Mouse (Mus musculus): ENCODE data around the gene Zswim9. TPM values are rescaled to one million over a fixed set of nuclear protein-coding genes. Genes with fewer than 3 reads are reported as not detected.
"Not testable (repeated sequence)": the region's sequence is repeated elsewhere in the genome, so short reads cannot be mapped to it uniquely, and the experiment has no call there.

Zswim9 gene
- polyA plus RNA-seq, 1 experiment from 2014 or later: 3.3 TPM

DNA sequence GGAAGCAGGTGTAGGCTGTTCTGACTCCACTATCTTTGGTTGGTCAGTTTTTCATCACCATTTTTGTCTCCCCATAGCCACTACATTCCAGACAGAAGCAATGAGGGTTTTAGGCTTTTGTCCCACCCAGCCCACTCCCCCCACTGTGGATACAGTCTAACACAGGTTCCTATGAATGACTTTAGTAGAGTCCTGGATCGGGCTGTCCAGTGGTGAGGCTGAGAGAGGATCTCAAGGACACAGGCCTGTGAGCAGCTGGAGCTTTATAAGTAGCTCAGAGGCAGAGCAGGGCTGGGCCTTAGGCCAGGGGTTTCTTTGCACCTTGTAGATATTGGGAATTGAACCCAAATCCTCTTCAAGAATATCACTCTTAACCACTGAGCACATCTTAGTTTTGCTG lies 23.1 kb upstream of the Zswim9 start:
- Histone ChIP-seq H3K4me3 (ENCODE audit: low read depth, low read length) (no peak overlapping the region), H3K9me3 (replicated peaks; ENCODE audit: control insufficient read depth, low read length) (no peaks in the 10 kb centered on the region), H3K4me1 (ENCODE audit: control insufficient read depth, low read depth, low read length) (no peaks in the 10 kb centered on the region), H3K27ac (ENCODE audit: low read length) (no peak overlapping the region), H3K9ac (ENCODE audit: low read depth, low read length) (no peak overlapping the region), H3K4me2 (ENCODE audit: low read depth, low read length) (no peak overlapping the region), H3K36me3 (ENCODE audit: control insufficient read depth, insufficient read depth) (peaks cover 76% of the 10 kb centered on the region), H3K27me3 (ENCODE audit: control insufficient read depth, insufficient read depth, low read depth, low read length) (no peaks in the 10 kb centered on the region)
- 83% methylated on average over 1 of the region's 1 CpGs for WGBS (ENCODE audit: insufficient replicate concordance)
- no peak for ATAC-seq (ENCODE audit: low read depth)

- Histone ChIP-seq H3K4me3 (ENCODE audit: low read depth, low read length) (no peak overlapping the region), H3K9me3 (replicated peaks; ENCODE audit: control insufficient read depth, low read length) (no peaks in the 10 kb centered on the region), H3K36me3 (ENCODE audit: control insufficient read depth, insufficient read depth) (peaks cover 86% of the 10 kb centered on the region), H3K9ac (ENCODE audit: low read depth, low read length) (no peak overlapping the region), H3K4me1 (ENCODE audit: control insufficient read depth, low read depth, low read length) (no peaks in the 10 kb centered on the region), H3K4me2 (ENCODE audit: low read depth, low read length) (no peak overlapping the region), H3K27ac (ENCODE audit: low read length) (no peak overlapping the region), H3K27me3 (ENCODE audit: control insufficient read depth, insufficient read depth, low read depth, low read length) (no peaks in the 10 kb centered on the region)
- 81% methylated on average over 5 of the region's 5 CpGs for WGBS (ENCODE audit: insufficient replicate concordance)
- no peak for ATAC-seq (ENCODE audit: low read depth)
These were observed 20.3 kb upstream of the Zswim9 start for GRCm38 (mm10) chr7:13298821-13299220.

DNA sequence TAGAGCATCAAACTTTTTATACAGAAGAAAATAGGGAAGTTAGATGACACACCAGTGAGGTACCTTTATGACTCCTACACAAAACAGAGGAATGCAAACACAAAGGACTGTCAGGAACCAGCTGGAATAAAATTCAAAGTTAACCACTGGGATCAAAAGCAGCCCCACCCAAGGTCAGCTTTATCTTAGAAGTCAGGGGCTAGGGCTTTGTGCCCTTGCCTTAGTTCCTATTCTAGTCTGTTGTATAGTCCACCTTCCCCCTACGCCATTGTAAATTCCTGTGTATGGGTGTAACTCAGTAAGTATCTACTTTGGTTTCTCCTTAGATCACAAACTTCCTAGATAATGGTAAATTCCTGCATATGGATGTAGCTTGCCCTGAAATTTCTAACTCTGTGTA lies 19.1 kb upstream of the Zswim9 start:
- Histone ChIP-seq H3K27ac (ENCODE audit: low read length) (no peak overlapping the region), H3K27me3 (ENCODE audit: control insufficient read depth, insufficient read depth, low read depth, low read length) (no peaks in the 10 kb centered on the region), H3K9ac (ENCODE audit: low read depth, low read length) (no peak overlapping the region), H3K4me2 (ENCODE audit: low read depth, low read length) (no peak overlapping the region), H3K9me3 (replicated peaks; ENCODE audit: control insufficient read depth, low read length) (no peaks in the 10 kb centered on the region), H3K36me3 (ENCODE audit: control insufficient read depth, insufficient read depth) (peaks cover 86% of the 10 kb centered on the region), H3K4me3 (ENCODE audit: low read depth, low read length) (no peak overlapping the region), H3K4me1 (ENCODE audit: control insufficient read depth, low read depth, low read length) (no peaks in the 10 kb centered on the region)
- ATAC-seq (ENCODE audit: low read depth): no peak
- WGBS (ENCODE audit: insufficient replicate concordance): 79% methylated on average over 1 of the region's 1 CpGs

DNA sequence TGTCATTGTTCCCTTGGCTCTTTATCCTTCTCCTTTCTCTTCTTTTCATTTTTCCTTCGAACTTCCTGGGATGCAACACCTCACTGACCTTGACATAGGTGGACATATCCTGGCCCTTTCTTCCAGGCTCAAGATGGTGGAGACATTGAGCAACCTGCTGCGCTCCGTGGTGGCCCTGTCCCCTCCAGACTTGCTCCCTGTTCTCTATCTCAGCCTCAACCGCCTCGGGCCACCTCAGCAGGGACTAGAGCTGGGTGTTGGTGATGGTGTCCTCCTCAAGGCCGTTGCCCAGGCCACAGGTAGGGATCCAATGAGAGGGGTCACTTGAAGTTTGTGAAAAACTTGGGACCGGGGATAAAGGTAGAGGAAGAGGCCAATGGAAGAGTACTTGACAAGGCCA lies 16.7 kb upstream of the Zswim9 start:
- 85% methylated on average over 7 of the region's 7 CpGs for WGBS (ENCODE audit: insufficient replicate concordance)

DNA sequence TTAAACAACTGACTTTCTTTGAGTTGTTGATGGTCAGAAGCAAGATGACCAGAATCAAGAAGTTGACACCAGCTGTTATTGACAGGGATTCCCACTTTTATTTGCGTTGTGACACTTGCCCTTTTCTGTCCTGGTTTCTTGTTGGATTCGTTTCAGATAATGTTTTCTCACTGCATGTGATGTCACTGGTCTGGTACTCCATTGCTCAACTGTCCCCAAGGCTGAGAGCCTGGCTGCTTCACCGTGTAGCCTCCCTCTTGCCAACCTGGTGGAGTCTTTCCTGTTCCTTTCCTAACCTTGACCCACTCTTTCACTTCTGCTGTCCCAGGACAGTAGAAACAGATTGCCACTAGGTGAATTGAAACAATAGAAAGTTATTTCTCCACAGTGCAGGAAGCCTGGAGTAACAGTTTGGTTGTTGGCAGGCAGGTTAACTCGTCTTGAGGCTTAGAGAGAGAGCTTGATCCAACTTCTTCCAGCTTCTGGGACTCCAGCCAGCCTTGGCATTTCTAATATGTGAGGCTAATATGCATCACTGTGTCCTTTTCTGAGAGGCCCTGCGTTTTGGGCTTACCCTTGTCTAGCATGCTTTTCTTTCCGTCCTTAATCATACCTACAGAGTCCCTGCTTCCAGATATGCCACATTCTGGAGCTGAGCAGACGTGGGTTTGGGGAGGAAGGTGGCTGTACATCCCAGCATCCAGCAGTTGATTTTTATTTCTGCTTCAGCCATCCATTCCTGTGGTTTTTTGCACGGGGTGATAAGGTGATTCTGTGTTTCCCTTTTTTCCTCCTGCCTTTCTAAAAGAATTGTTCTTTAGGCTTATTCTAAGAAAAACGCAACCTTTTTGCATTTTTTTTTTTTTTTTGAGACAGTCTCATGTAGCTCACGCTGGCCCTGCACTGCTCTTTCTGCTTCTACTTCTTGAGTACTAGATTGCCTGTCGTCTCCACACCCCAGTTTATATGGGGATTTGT lies 15.6 kb upstream of the Zswim9 start:
- H3K4me3 ChIP-seq (ENCODE audit: low read depth, low read length): no peak overlapping the region
- WGBS (ENCODE audit: insufficient replicate concordance): 69% methylated on average over 11 of the region's 11 CpGs
- H3K36me3 ChIP-seq (ENCODE audit: control insufficient read depth, insufficient read depth): peaks cover 88% of the 10 kb centered on the region
- ATAC-seq (ENCODE audit: low read depth): no peak
- H3K4me2 ChIP-seq (ENCODE audit: low read depth, low read length): no peak overlapping the region
- H3K27ac ChIP-seq (ENCODE audit: low read length): no peak overlapping the region
- no peaks in the 10 kb centered on the region for H3K9me3 ChIP-seq (replicated peaks; ENCODE audit: control insufficient read depth, low read length)
- no peaks in the 10 kb centered on the region for H3K27me3 ChIP-seq (ENCODE audit: control insufficient read depth, insufficient read depth, low read depth, low read length)
- no peak overlapping the region for H3K9ac ChIP-seq (ENCODE audit: low read depth, low read length)
- H3K4me1 ChIP-seq (ENCODE audit: control insufficient read depth, low read depth, low read length): no peaks in the 10 kb centered on the region; the same call in 1 of the 2 replicates

More for the DNA sequence above, 16.7 kb upstream of the Zswim9 start:
- no peak for ATAC-seq (ENCODE audit: low read depth)
- Histone ChIP-seq H3K9me3 (replicated peaks; ENCODE audit: control insufficient read depth, low read length) (no peaks in the 10 kb centered on the region), H3K4me1 (ENCODE audit: control insufficient read depth, low read depth, low read length) (no peaks in the 10 kb centered on the region), H3K27ac (ENCODE audit: low read length) (no peak overlapping the region), H3K27me3 (ENCODE audit: control insufficient read depth, insufficient read depth, low read depth, low read length) (no peaks in the 10 kb centered on the region), H3K9ac (ENCODE audit: low read depth, low read length) (no peak overlapping the region), H3K36me3 (ENCODE audit: control insufficient read depth, insufficient read depth) (peaks cover 92% of the 10 kb centered on the region), H3K4me3 (ENCODE audit: low read depth, low read length) (no peak overlapping the region), H3K4me2 (ENCODE audit: low read depth, low read length) (no peak overlapping the region)

DNA sequence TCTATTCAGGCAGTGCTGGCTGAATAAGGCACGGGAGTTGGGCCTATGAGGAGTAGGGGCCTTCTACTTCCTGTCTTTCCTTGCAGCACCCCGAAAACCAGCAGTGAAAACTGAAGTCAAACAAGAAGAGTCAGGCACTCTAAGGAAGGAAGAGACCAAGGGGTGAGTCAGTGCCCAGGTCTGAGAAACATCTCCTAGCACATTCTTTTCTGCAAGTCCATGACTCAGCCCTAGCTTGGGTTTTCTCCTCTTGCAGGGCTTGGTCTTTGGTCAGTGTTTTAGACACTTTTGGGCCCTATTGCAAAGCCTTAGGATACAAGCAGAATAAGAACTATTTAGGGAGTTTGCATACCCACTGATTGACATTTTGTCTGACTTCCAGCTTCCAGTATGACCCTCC lies 12.8 kb upstream of the Zswim9 start:
- WGBS (ENCODE audit: insufficient replicate concordance): 75% methylated on average over 2 of the region's 2 CpGs
- no peak for ATAC-seq (ENCODE audit: low read depth)
- no peak overlapping the region for H3K9ac ChIP-seq (ENCODE audit: low read depth, low read length)
- H3K4me1 ChIP-seq (ENCODE audit: control insufficient read depth, low read depth, low read length): no peaks in the 10 kb centered on the region; the same call in 1 of the 2 replicates
- no peak overlapping the region for H3K27ac ChIP-seq (ENCODE audit: low read length)
- H3K36me3 ChIP-seq (ENCODE audit: control insufficient read depth, insufficient read depth): peaks cover 89% of the 10 kb centered on the region
- H3K27me3 ChIP-seq (ENCODE audit: control insufficient read depth, insufficient read depth, low read depth, low read length): no peaks in the 10 kb centered on the region
- H3K4me3 ChIP-seq (ENCODE audit: low read depth, low read length): no peak overlapping the region
- no peak overlapping the region for H3K4me2 ChIP-seq (ENCODE audit: low read depth, low read length)
- H3K9me3 ChIP-seq (replicated peaks; ENCODE audit: control insufficient read depth, low read length): no peaks in the 10 kb centered on the region

DNA sequence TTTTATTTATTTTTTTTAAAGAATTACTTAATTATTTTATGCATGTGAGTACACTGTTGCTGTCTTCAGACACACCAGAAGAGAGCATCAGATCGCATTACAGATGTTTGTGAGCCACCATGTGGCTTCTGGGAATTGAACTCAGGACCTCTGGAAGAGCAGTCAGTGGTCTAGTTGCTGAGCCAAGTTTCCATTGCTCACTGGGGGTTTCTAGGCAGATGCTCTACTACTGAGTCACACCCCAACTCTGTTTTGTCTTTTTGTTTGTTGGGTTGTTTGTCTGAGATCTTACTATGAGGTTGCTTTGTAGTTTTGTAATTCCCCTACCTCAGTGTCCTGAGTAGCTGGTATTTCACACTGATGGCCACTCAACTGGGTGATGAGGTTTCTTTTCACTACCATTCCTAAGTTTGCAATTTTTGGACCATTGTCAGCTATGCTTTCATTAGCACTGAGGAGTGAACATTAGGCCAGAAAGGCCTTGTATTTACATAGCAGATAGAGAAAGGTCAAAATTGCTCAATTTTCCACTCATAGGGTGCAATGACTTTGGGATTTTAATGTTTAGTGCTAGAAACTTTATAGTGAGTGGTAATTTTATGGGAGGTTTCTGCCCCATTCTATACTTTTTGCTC lies 11.6 kb upstream of the Zswim9 start:
- Histone ChIP-seq H3K27me3 (ENCODE audit: control insufficient read depth, insufficient read depth, low read depth, low read length) (no peaks in the 10 kb centered on the region), H3K9me3 (replicated peaks; ENCODE audit: control insufficient read depth, low read length) (no peaks in the 10 kb centered on the region), H3K4me2 (ENCODE audit: low read depth, low read length) (no peak overlapping the region), H3K27ac (ENCODE audit: low read length) (no peak overlapping the region), H3K9ac (ENCODE audit: low read depth, low read length) (no peak overlapping the region), H3K4me1 (ENCODE audit: control insufficient read depth, low read depth, low read length) (no peaks in the 10 kb centered on the region; the same call in 1 of the 2 replicates), H3K4me3 (ENCODE audit: low read depth, low read length) (no peak overlapping the region), H3K36me3 (ENCODE audit: control insufficient read depth, insufficient read depth) (peaks cover 88% of the 10 kb centered on the region)
- WGBS (ENCODE audit: insufficient replicate concordance): 84% methylated on average over 1 of the region's 1 CpGs
- 0 out of 2 replicates have a peak, but pooled peaks have one; percentile 33 for ATAC-seq (ENCODE audit: low read depth)

- H3K27ac ChIP-seq (ENCODE audit: low read length): no peak overlapping the region
- ATAC-seq (ENCODE audit: low read depth): peak; percentile 49; the same call in 1 of the 2 replicates
- 60% methylated on average over 5 of the region's 5 CpGs for WGBS (ENCODE audit: insufficient replicate concordance)
- no peaks in the 10 kb centered on the region for H3K9me3 ChIP-seq (replicated peaks; ENCODE audit: control insufficient read depth, low read length)
- peaks cover 87% of the 10 kb centered on the region for H3K36me3 ChIP-seq (ENCODE audit: control insufficient read depth, insufficient read depth)
- no peak overlapping the region for H3K9ac ChIP-seq (ENCODE audit: low read depth, low read length)
- no peak overlapping the region for H3K4me3 ChIP-seq (ENCODE audit: low read depth, low read length)
- H3K27me3 ChIP-seq (ENCODE audit: control insufficient read depth, insufficient read depth, low read depth, low read length): no peaks in the 10 kb centered on the region
- H3K4me1 ChIP-seq (ENCODE audit: control insufficient read depth, low read depth, low read length): no peaks in the 10 kb centered on the region; the same call in 1 of the 2 replicates
- no peak overlapping the region for H3K4me2 ChIP-seq (ENCODE audit: low read depth, low read length)
These were observed 10.1 kb upstream of the Zswim9 start for GRCm38 (mm10) chr7:13288621-13289020.

- 1% methylated on average over 14 of the region's 29 CpGs for WGBS (ENCODE audit: insufficient replicate concordance)
- peaks cover 17% of the 10 kb centered on the region for H3K36me3 ChIP-seq (ENCODE audit: control insufficient read depth, insufficient read depth)
These were observed 436 bp upstream of the Zswim9 start for GRCm38 (mm10) chr7:13278957-13279356.

More at GRCm38 (mm10) chr7:13278957-13279356, 436 bp upstream of the Zswim9 start:
- H3K27me3 ChIP-seq (ENCODE audit: control insufficient read depth, insufficient read depth, low read depth, low read length); H3K9me3 ChIP-seq (replicated peaks; ENCODE audit: control insufficient read depth, low read length); H3K4me1 ChIP-seq (ENCODE audit: control insufficient read depth, low read depth, low read length): not testable (repeated sequence)
- Histone ChIP-seq H3K4me3 (ENCODE audit: low read depth, low read length) (peak overlapping the region; percentile 84), H3K27ac (ENCODE audit: low read length) (0 out of 2 replicates have a peak overlapping the region, but pooled peaks have one; percentile 45), H3K4me2 (ENCODE audit: low read depth, low read length) (peak overlapping the region; percentile 63), H3K9ac (ENCODE audit: low read depth, low read length) (peak overlapping the region; percentile 87)
- peak; percentile 64 for ATAC-seq (ENCODE audit: low read depth)

Measured in liver, embryonic 16.5 days (tissue).